In the genomic region with DNA sequence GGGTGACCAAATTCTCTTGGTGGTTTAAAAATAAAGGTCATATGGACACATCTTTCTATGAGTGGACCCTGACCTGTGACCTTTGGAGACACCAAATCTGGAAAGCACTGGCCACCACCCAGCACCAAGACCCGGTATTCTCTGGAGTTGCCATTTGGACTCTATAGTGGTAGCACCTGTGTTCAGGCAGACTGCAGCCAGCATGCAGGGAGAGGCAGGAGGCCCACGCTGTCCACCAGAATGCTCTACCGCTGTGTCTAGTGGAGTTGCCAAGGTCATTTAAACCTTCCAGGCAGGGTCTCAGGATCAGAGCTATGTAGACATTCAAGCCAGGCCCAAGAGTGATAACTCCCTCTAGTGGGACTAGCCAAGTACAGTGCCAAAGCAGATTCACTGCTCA, we compare ENCODE assay signal across 23 mouse cellular contexts.
A peak's percentile ranks its signal among the peaks of the same experiment; 100 is the strongest.
DNase-seq lines count a peak whose midpoint lies in the region; ATAC-seq and TF ChIP-seq lines count a peak whose summit lies in the region.
"Had no signal": no experiment of that assay in that cellular context is flagged by ENCODE, and none has a peak within 500 bp of the region (broad histone marks: within the 10 kb centered on the region; RNA-seq: fewer than 3 reads in every experiment).

No protein-coding gene starts in this region.

- no peak overlapping the region for H3K27ac ChIP-seq in layer of hippocampus, adult 2 months
- H3K27ac ChIP-seq: embryonic facial prominence, embryonic 12.5 days; forebrain, embryonic 15.5 days; heart, embryonic 15.5 days; hindbrain, embryonic 12.5 days had no signal

- intact Hi-C loops in heart, postnatal 36 days (cut with DNase I): loop anchor here (5.0 kb wide), 1 partner anchor 66 kb away; no protein-coding TSS in a partner anchor

- peak; percentile 16; the same call in 1 of the 2 replicates for TF ChIP-seq CTCF in layer of hippocampus, adult 2 months (conservative IDR thresholded peaks at IDR 0.05)

- peak; percentile 66 for ATAC-seq in cerebellum, adult (ENCODE audit: insufficient number of reproducible peaks, low FRiP score, low TSS enrichment)
- ATAC-seq: CD4-positive, CD25-positive, alpha-beta regulatory T cell, adult 4 months; forebrain, embryonic 15.5 days; hindbrain, embryonic 16.5 days; intestine, embryonic 16.5 days; Patski had no signal

- no peak for DNase-seq in cerebellum, adult 11 months
- peak; percentile 76 for DNase-seq in heart, adult 11 months
- no peak for DNase-seq in heart, postnatal 36 days
- DNase-seq in layer of hippocampus, adult 2 months (ENCODE audit: low spot score in 2 of 2): no peak
- no peak for DNase-seq in layer of hippocampus, adult 8-10 months (ENCODE audit: low spot score in 2 of 2)
- peak; percentile 49 to 56 for DNase-seq in cerebellum, postnatal 10 days
- DNase-seq in ovary, postnatal 36 days (ENCODE audit: low spot score): no peak
- DNase-seq: adrenal gland, adult 2 months; adrenal gland, postnatal 25 days; B cell, adult 2 months; gastrocnemius, postnatal 36 days; heart, adult 18-20 months; heart, postnatal 14 days; kidney, adult 2 months had no signal

- no peak overlapping the region for H3K4me3 ChIP-seq in layer of hippocampus, adult 2 months
- H3K4me3 ChIP-seq: embryonic facial prominence, embryonic 12.5 days; forebrain, embryonic 15.5 days; heart, embryonic 15.5 days; hindbrain, embryonic 12.5 days had no signal

Comparison
In these comparisons a context has a peak if more than half of its experiments do, and no peak if none do; other contexts are left out.
1. DNase-seq: peak in heart, adult 11 months (single experiment) and cerebellum, postnatal 10 days (2 of 2); none in cerebellum, adult 11 months (single experiment), heart, postnatal 36 days (0 of 2), layer of hippocampus, adult 2 months (0 of 2), layer of hippocampus, adult 8-10 months (0 of 2) and ovary, postnatal 36 days (single experiment).